32 mouse cellular contexts compared by ENCODE assay signal in genomic region chr7:18260219-18260618, GRCm38 (mm10). TPM values are rescaled to one million over a fixed set of nuclear protein-coding genes. Genes with fewer than 3 reads are reported as not detected.
DNase-seq lines count a peak whose midpoint lies in the region; ATAC-seq and TF ChIP-seq lines count a peak whose summit lies in the region.
"Had no signal": no experiment of that assay in that cellular context is flagged by ENCODE, and none has a peak within 500 bp of the region (broad histone marks: within the 10 kb centered on the region; RNA-seq: fewer than 3 reads in every experiment).

No protein-coding gene starts in this region.

- no peak for ATAC-seq in liver, embryonic 14.5 days (ENCODE audit: insufficient read depth)
- no peak for ATAC-seq in liver, embryonic 12.5 days
- no peak for ATAC-seq in G1E (ENCODE audit: extremely low read depth, insufficient number of reproducible peaks, low FRiP score, poor library complexity, severe bottlenecking)
- ATAC-seq: CD4-positive, CD25-positive, alpha-beta regulatory T cell, adult 4 months; forebrain, postnatal 0 days; inflammation-experienced regulatory T-cells, adult 6 months had no signal

- no peak overlapping the region for H3K4me2 ChIP-seq in liver, embryonic 14.5 days (ENCODE audit: low read depth)
- H3K4me2 ChIP-seq in liver, embryonic 12.5 days, result no peak overlapping the region
- H3K4me2 ChIP-seq in CH12.LX (ENCODE audit: insufficient read depth, low read depth, poor library complexity, severe bottlenecking), result no peak overlapping the region
- H3K4me2 ChIP-seq: embryonic facial prominence, embryonic 12.5 days; heart, embryonic 13.5 days; hindbrain, embryonic 12.5 days; limb, embryonic 15.5 days; lung, embryonic 14.5 days; neural tube, embryonic 12.5 days had no signal

- TF ChIP-seq RAD21 in CH12.LX (IDR thresholded peaks at IDR 0.05; ENCODE audit: low read depth, low read length), result peak; percentile 13

- TF ChIP-seq POLR2A in CH12.LX (IDR thresholded peaks at IDR 0.05; ENCODE audit: low read depth, low read length), result no peak

- peak; percentile 39; the same call in 1 of the 2 replicates for TF ChIP-seq CTCF in liver, embryonic 14.5 days (IDR thresholded peaks at IDR 0.05; ENCODE audit: low read depth)
- TF ChIP-seq CTCF in CH12.LX (conservative IDR thresholded peaks at IDR 0.05 in 1 of 2, IDR thresholded peaks at IDR 0.05 in 1 of 2; ENCODE audit: low read depth in 2 of 2, low read length in 2 of 2) (peak; percentile 56 to 65), G1E (IDR thresholded peaks at IDR 0.05; ENCODE audit: low read depth, low read length) (0 out of 2 replicates have a peak, but pooled peaks have one; percentile 8)

- H3K36me3 ChIP-seq in liver, embryonic 14.5 days (replicated peaks; ENCODE audit: control insufficient read depth, insufficient read depth, low read depth), result no peaks in the 10 kb centered on the region
- no peaks in the 10 kb centered on the region for H3K36me3 ChIP-seq in liver, embryonic 12.5 days
- H3K36me3 ChIP-seq in CH12.LX (replicated peaks in 1 of 2; ENCODE audit: control insufficient read depth in 1 of 2, insufficient read depth in 1 of 2, low read length in 1 of 2), result no peaks in the 10 kb centered on the region
- H3K36me3 ChIP-seq in G1E (replicated peaks), result no peaks in the 10 kb centered on the region
- H3K36me3 ChIP-seq: embryonic facial prominence, embryonic 12.5 days; heart, embryonic 13.5 days; hindbrain, embryonic 12.5 days; limb, embryonic 15.5 days; neural tube, embryonic 12.5 days had no signal

- in situ Hi-C loops in CH12.LX (cut with MboI; ENCODE audit: low pct_ligation_motif_present, low pct_unique_long_range_greater_than_20kb, low sequenced_read_pairs), result loop anchor here (10.0 kb wide), 1 partner anchor 1105 kb away; the partner anchor contains the start of gene Ceacam3

- TF ChIP-seq EP300 in liver, embryonic 14.5 days (IDR thresholded peaks at IDR 0.05; ENCODE audit: low read depth), result no peak
- TF ChIP-seq EP300 in CH12.LX (IDR thresholded peaks at IDR 0.05; ENCODE audit: low read length), result no peak

- H3K9ac ChIP-seq in liver, embryonic 14.5 days (replicated peaks), result no peak overlapping the region
- H3K9ac ChIP-seq in liver, embryonic 12.5 days, result no peak overlapping the region
- no peak overlapping the region for H3K9ac ChIP-seq in CH12.LX (ENCODE audit: insufficient read depth, low read depth)
- H3K9ac ChIP-seq: embryonic facial prominence, embryonic 12.5 days; forebrain, postnatal 0 days; heart, embryonic 13.5 days; hindbrain, embryonic 12.5 days; limb, embryonic 15.5 days; lung, embryonic 14.5 days; neural tube, embryonic 12.5 days had no signal

- WGBS in liver, embryonic 14.5 days (ENCODE audit: insufficient replicate concordance), result 0% methylated on average over 1 of the region's 1 CpGs
- 21% methylated on average over 1 of the region's 1 CpGs for WGBS in liver, embryonic 12.5 days (ENCODE audit: insufficient replicate concordance)

- no peaks in the 10 kb centered on the region for H3K9me3 ChIP-seq in liver, embryonic 14.5 days (ENCODE audit: control insufficient read depth, low read length)
- H3K9me3 ChIP-seq in liver, embryonic 12.5 days (replicated peaks), result no peaks in the 10 kb centered on the region; the same call in 1 of the 2 replicates
- H3K9me3 ChIP-seq in CH12.LX (replicated peaks; ENCODE audit: low read length) (no peaks in the 10 kb centered on the region), G1E (replicated peaks) (no peaks in the 10 kb centered on the region)

- dilution Hi-C loops in CH12.LX (cut with MboI; ENCODE audit: extremely low pct_ligation_motif_present, extremely low pct_unique_long_range_greater_than_20kb, low sequenced_read_pairs), result no loop called here

- H3K27ac ChIP-seq in liver, embryonic 14.5 days, result no peak overlapping the region
- H3K27ac ChIP-seq in liver, embryonic 12.5 days, result no peak overlapping the region
- no peak overlapping the region for H3K27ac ChIP-seq in CH12.LX (ENCODE audit: insufficient read depth, low read depth)
- H3K27ac ChIP-seq: embryonic facial prominence, embryonic 12.5 days; heart, embryonic 13.5 days; hindbrain, embryonic 12.5 days; limb, embryonic 15.5 days; neural tube, embryonic 12.5 days had no signal

- DNase-seq in liver, embryonic 14.5 days (ENCODE audit: low read depth in 3 of 3, low spot score in 3 of 3), result no peak
- DNase-seq in CH12.LX (ENCODE audit: extremely low read depth) (peak; percentile 25), G1E (ENCODE audit: low spot score) (no peak)
- peak; percentile 0 for DNase-seq in c-Kit-negative CD71-positive TER-119-positive erythroid progenitor cells, embryonic 14.5 days (ENCODE audit: low read depth, low spot score)
- DNase-seq in spleen, adult 18-20 months, result no peak
- no peak for DNase-seq in spleen, postnatal 4 days (ENCODE audit: low spot score in 2 of 2)
- no peak for DNase-seq in left cerebral cortex, adult 9 months (ENCODE audit: low spot score in 2 of 2)
- DNase-seq: adrenal gland, postnatal 10 days; cerebellum, adult 2 months; cerebellum, postnatal 25 days; forebrain, postnatal 0 days; gastrocnemius, postnatal 14 days; heart, adult 11 months; kidney, postnatal 36 days; lung, embryonic 14.5 days; midbrain, embryonic 14.5 days; retina, postnatal 1 day; right cerebral cortex, postnatal 4 days had no signal

- no peaks in the 10 kb centered on the region for H3K4me1 ChIP-seq in liver, embryonic 14.5 days (replicated peaks; ENCODE audit: control insufficient read depth in 2 of 2, insufficient read depth in 2 of 2, low read length in 1 of 2)
- H3K4me1 ChIP-seq in liver, embryonic 12.5 days, result no peaks in the 10 kb centered on the region
- H3K4me1 ChIP-seq in CH12.LX (ENCODE audit: control insufficient read depth in 1 of 2, insufficient read depth in 2 of 2) (no peaks in the 10 kb centered on the region), G1E (ENCODE audit: insufficient read depth, low read depth, low read length) (no peaks in the 10 kb centered on the region)
- H3K4me1 ChIP-seq: embryonic facial prominence, embryonic 12.5 days; heart, embryonic 13.5 days; hindbrain, embryonic 12.5 days; limb, embryonic 15.5 days; megakaryocyte, embryonic 14.5 days; neural tube, embryonic 12.5 days had no signal

- no peak overlapping the region for H3K4me3 ChIP-seq in liver, embryonic 14.5 days (ENCODE audit: insufficient read depth in 1 of 2, low read depth in 2 of 2, low read length in 2 of 2)
- H3K4me3 ChIP-seq in liver, embryonic 12.5 days, result no peak overlapping the region
- H3K4me3 ChIP-seq in CH12.LX (replicated peaks in 1 of 3; ENCODE audit: low read depth in 2 of 3, low read length in 2 of 3, poor library complexity in 1 of 3) (no peak overlapping the region), G1E (ENCODE audit: low read depth, low read length) (no peak overlapping the region)
- H3K4me3 ChIP-seq: embryonic facial prominence, embryonic 12.5 days; heart, embryonic 13.5 days; hindbrain, embryonic 12.5 days; limb, embryonic 15.5 days; megakaryocyte, embryonic 14.5 days; neural tube, embryonic 12.5 days had no signal

- H3K79me2 ChIP-seq in CH12.LX (replicated peaks; ENCODE audit: control insufficient read depth, extremely low read depth, insufficient read depth, poor library complexity, severe bottlenecking), result no peaks in the 10 kb centered on the region

- no peaks in the 10 kb centered on the region for H3K27me3 ChIP-seq in liver, embryonic 14.5 days (ENCODE audit: control insufficient read depth, insufficient read depth, low read length)
- H3K27me3 ChIP-seq in liver, embryonic 12.5 days (replicated peaks), result no peaks in the 10 kb centered on the region
- H3K27me3 ChIP-seq in CH12.LX (replicated peaks), result peaks cover 48% of the 10 kb centered on the region
- H3K27me3 ChIP-seq in G1E (ENCODE audit: insufficient read depth, low read length), result no peaks in the 10 kb centered on the region
- H3K27me3 ChIP-seq: embryonic facial prominence, embryonic 12.5 days; heart, embryonic 13.5 days; hindbrain, embryonic 12.5 days; limb, embryonic 15.5 days; megakaryocyte, embryonic 14.5 days; neural tube, embryonic 12.5 days had no signal

TF ChIP-seq in CH12.LX, 34 proteins besides CTCF, POLR2A, EP300 and RAD21:
- TF ChIP-seq SMC3 (IDR thresholded peaks at IDR 0.05; ENCODE audit: low read depth, low read length), result peak; percentile 50
- TF ChIP-seq ZMIZ1 (IDR thresholded peaks at IDR 0.05; ENCODE audit: low read depth, low read length), result no peak
- TF ChIP-seq GABPA (IDR thresholded peaks at IDR 0.05; ENCODE audit: insufficient replicate concordance, low read depth, low read length), result no peak
- TF ChIP-seq E2F4 (IDR thresholded peaks at IDR 0.05; ENCODE audit: insufficient replicate concordance, low read depth, low read length), result no peak
TF ChIP-seq in CH12.LX: peak in this region for 1.

RNA-seq across cellular contexts. Expression of gene Mill1, which starts 15.1 kb away (rescaled TPM):
- not detected in 2 replicates for polyA plus RNA-seq in liver, embryonic 14.5 days (2012; rRNA removed)
- polyA plus RNA-seq in liver, embryonic 14.5 days (2014; fragmentation: Nextera tagmentation; extraction: Ambion mirVana), result not detected in 2 replicates
- not detected in 2 replicates for polyA plus RNA-seq in liver, embryonic 12.5 days (2016; fragmentation: Nextera tagmentation; extraction: Ambion mirVana)
- total RNA-seq in CH12.LX (2012; rRNA removed) (not detected in 2 replicates), CH12.LX (2014; rRNA removed) (not detected in 2 replicates), G1E (2014; fragmentation: Nextera tagmentation) (not detected in 2 replicates), G1E (2017) (0.16 TPM in 1 of 2 replicates, not detected in the other)
- polyA plus RNA-seq in CH12.LX (2012; ENCODE audit: insufficient read length, low read depth) (not detected in 2 replicates), G1E (2012) (not detected in 2 replicates)
- total RNA-seq: adrenal gland, postnatal 10 days; forebrain, postnatal 0 days; gastrocnemius, postnatal 14 days; heart, postnatal 25 days; left cerebral cortex, adult 18-20 months; left cerebral cortex, postnatal 36 days had no signal
- polyA plus RNA-seq: CD4-positive, CD25-positive, alpha-beta regulatory T cell, adult 4 months; cerebellum, adult 2 months; embryonic facial prominence, embryonic 12.5 days; forebrain, embryonic 11.5 days; forebrain, postnatal 0 days; heart, embryonic 13.5 days; hindbrain, embryonic 12.5 days; inflammation-experienced regulatory T-cells, adult 6 months; lung, embryonic 14.5 days; midbrain, embryonic 14.5 days; neural tube, embryonic 12.5 days; stomach, embryonic 16.5 days had no signal

Comparison
In these comparisons a context has a peak if more than half of its experiments do, and no peak if none do; other contexts are left out.
1. DNase-seq: peak in CH12.LX (single experiment) and c-Kit-negative CD71-positive TER-119-positive erythroid progenitor cells, embryonic 14.5 days (single experiment); none in liver, embryonic 14.5 days (0 of 3), G1E (single experiment), spleen, adult 18-20 months (0 of 2), spleen, postnatal 4 days (0 of 2) and left cerebral cortex, adult 9 months (0 of 2).
2. CTCF ChIP-seq: peak in every context shown above with its lines; median percentile 60 in CH12.LX; 39 in liver, embryonic 14.5 days; 8 in G1E.